Mouse (Mus musculus): ENCODE measurements around the gene Tubb1.

The Tubb1 gene

DNA sequence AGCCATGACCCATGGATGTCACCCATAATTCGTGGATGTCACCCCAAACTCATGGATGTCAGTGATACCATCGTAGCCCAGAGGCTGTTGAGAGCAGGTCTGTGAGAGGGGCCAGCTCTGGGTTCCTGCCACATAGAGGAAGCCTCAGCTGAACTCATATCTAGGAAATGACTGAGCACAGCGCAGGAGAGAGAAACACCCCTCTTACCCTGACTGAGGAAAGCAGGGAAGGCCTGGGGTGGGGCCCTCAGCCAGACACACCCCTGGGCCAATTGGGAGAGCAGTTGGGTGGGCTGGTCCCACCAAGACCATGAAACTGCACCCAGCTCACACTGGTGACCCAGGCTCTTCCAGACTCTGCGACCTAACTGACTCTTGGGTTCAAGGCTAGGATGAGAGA is at the start of gene Tubb1:
Tubb1 (plus strand) TSS at position 343 of the 400 bp plus-strand sequence.
- DNase-seq, result no peak

DNA sequence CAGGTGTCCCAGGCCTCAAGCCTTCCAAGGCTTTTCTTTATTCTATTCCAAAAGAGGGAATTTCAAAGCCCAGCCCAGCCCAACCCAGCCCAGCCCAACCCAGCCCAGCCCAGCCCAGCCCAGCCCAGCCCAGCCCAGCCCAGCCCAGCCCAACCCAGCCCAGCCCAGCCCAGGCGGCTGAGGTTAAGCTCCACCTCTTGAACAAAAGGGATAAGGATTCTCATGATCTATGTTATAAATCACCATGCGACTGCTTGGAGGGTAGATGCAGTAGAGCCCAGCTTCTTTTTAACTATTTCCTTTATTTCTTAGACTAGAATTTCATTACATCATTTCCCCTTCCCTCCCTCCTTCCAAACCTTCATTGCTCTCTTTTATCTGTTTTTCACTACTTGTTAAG is 40.3 kb upstream of the Tubb1 start:
- DNase-seq, result no peak

DNA sequence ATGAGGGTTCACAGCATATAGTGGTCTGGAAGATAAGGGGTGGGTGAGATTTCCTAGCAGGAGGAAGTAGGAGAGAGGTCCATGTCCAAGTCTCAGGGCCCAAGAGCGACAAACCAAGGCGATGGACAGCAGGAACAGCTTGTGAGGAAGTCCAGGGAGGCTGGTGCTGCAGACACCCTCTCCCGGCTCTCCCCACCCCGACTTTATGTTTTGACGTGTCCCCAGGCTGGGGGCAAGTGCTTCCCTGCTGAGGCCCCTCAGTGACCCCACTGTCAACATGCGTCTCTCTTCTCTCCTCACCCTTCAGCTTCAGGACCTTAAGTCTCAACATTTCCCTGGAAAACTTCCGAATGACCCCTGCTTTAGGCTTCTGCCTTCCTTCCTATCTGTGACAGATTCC is 37.4 kb upstream of the Tubb1 start:
- DNase-seq, result no peak

DNA sequence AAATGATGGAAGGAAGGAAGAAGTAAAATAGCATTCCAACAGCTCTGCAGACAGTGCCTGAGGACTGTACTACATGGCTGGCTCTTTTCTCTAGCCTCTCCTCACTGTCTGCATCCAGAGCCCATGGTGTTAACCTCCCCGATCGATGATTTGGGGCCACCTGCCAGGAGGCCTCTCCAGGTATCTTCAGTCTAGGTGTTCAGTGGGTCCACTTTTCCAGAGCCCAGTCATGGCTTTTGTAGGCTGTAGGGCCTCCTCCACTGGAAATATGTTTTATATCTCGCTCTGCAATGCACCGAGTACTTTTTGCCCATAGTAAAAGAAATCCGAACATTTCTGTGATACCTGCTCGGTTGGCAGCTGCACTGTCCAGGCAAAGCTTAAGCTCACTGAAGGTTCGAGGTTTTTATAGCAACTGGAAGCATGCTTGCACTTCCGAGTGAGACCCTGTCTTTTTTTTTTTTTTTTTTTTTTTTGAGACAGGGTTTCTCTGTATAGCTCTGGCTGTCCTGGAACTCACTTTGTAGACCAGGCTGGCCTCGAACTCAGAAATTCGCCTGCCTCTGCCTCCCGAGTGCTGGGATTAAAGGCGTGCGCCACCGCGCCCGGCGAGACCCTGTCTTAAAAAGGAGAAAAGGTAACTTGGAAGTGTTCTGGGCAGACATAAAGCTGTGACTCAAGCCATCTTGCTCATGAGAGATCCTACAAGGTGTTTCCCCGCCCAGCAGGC is 35.3 kb upstream of the Tubb1 start:
- no peak for DNase-seq

DNA sequence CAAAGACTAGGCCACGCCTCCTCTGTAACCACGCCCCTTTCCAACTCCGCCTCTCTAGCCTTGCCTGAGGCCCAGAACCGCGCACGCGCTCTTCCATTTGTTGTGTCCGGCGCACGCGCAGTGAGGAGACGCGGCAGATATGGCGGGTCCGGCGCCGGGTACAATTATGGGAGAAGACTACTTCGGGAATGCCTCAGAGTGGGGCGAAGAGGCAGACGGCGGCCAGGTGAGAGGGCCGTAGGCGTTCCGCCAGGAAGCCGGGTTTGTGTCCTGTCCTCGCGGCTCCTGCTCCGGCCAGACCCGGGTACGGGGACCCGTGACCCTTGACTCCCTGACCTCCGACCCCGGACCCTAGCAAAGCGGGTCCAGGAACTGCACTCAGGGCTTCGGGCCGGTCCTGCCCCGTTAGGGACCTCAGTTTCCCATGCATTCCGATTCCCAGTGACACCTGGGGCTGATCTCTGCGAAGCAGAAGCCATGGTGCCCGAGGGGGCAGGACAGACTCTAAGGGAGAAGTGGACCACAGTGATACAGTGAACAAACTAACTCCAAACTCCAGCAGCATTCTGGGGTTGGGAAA is 34.7 kb upstream of the Tubb1 start, which contains the start of gene Nelfcd:
Nelfcd (plus strand) TSS at position 74 of the 580 bp plus-strand sequence.
- DNase-seq, result peak; percentile 94

DNA sequence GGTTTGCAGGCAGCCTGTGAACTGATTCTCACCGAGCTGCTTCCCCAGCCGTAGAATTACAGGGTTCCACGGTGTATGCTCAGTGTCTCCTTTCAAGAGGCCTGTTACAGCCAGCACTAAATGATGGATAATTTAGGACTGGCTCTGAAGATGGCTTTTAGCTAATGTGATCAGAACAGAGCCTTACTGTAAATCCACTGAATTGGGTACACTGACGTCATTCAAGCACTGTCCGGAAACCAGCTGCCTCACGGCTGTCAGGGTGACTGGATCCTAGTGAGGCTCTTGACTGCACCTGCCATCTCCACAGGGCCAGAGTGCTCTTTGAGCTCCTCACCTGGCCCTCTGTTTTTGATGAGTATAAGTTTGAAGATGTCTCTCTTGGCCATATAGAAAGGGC is 29.4 kb upstream of the Tubb1 start:
- no peak for DNase-seq

DNA sequence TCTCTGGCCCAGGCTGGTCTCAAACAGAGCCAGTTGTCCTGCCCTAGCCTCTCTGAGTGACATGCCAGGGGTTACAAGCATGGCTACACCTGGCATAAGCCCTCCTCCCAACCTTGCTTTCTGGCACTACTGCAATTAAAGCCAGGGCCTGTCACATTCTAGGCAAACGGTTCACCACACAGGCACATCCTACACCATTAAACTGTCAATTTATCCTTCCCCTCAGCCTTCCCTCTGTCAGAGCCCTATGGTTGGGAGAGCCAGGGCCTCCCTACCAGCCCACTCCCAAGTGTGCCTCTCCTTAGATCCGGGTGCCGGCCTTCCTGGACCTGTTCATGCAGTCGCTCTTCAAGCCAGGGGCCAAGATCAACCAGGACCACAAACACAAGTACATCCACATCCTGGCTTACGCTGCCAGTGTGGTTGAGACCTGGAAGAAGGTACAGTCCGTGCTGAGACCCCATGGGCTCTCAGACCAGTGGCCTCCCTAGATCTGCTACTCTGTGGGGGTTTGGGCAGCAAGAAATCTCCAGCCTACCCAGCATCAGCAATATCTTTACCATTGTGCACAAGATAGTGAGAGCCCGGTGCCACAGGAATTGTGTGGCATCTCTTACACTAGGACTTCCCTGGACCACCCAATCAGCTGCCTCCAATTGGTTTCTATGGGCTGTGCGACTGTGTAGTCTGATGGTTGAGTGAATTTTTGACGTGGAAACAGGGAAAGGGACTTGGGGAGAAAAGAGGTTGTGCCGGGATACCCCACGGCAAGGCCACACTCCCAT is 26.0 kb upstream of the Tubb1 start:
- DNase-seq, result no peak

DNA sequence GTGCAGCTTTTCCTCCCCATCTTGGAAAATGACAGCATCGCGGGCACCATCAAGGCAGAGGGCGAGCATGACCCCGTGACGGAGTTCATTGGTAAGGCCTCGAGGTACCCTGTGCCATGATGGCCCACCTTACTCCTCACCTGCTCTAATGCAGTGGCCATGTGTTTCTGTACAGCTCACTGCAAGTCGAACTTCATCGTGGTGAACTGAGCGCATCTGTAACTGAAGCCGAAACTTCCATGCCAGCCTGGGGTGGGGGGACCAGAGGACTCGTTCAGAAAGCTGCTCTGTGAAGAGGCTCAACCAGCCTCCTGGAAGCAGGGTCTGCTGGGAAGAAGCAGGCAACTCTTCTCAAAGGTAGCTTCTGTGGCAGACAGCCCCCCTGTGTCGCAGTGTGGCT is 23.6 kb upstream of the Tubb1 start:
- DNase-seq, result no peak

DNA sequence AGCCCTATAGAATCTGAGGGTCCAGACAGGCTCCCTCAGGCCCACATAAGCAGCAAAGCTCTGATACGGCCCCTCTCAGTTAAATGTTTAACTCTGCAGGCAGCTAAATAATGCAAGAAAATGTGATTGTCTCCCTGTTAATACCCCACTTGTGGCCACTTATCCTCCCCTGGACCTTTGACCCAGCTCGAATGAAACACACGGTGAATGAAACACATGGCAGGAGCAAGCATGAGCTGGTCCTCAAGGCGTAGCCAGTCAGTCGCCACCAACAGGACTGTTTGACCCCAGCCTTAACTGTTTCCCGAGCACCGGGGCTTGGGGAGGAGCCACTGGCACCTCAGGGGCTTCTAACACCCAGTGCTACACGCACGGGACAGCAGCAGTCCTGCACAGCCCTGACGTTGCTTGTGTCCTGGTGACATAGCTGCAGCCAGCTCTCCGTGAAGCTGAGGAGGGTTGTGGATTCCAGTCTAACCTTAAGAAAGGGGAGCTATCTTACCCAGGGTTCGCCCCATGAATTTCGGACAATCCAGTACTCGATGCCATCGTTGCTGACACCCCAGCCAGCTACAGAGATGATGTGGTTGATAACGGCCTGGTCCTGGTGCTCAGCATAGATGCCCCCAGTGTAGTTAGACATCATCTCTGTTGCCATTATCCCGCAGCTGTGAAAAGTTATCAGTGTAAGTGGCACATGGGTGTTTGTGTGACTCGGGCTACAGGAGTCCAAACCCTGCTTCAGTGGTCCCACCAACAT is 22.2 kb upstream of the Tubb1 start:
- DNase-seq, result peak; percentile 42

DNA sequence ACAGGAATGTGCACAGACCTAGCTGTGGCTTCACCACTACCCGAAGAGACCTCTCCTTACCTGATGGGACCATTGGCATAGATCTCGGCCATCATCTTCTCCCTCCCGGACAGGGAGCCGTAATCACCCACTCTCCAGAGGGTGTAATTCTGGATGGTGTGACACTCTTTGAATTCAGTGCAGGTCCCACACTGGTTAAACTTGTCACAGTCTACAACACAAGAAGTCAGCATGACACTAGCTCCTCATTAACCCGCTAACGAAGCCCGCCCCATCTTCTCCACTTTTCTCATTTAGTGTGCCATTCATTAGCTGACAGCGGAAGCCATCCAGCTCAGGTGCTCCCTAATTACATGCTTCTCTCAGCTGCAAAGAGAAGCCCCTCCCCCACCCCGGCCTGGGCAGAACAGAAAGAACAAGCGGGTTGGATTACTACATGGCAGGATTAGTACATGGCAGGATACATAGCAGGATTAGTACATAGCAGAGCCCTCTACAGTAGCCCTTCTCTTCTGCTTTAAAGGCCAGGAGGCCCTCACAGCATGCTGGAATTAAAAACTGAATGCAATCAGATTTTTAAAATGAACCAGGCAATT is 21.4 kb upstream of the Tubb1 start:
- no peak for DNase-seq

DNA sequence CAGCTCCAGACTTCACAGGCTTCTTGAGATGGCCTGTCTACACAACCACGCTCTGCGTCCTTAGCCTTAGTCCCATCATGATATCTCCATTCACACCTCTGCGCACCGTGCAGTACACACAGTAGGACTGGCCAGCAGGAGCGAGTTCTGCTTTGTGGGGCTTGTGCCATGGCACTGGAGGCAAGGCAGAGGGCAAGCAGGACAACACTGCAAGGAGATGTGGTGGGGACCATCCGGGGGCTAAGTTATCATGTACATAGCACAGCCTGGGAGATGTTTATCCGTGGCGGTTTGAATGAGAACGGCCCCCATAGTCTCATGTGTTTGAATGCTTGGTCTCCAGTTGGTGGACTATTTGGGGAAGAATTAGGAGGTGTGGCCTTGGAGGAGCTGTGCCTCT is 15.6 kb upstream of the Tubb1 start:
- no peak for DNase-seq

DNA sequence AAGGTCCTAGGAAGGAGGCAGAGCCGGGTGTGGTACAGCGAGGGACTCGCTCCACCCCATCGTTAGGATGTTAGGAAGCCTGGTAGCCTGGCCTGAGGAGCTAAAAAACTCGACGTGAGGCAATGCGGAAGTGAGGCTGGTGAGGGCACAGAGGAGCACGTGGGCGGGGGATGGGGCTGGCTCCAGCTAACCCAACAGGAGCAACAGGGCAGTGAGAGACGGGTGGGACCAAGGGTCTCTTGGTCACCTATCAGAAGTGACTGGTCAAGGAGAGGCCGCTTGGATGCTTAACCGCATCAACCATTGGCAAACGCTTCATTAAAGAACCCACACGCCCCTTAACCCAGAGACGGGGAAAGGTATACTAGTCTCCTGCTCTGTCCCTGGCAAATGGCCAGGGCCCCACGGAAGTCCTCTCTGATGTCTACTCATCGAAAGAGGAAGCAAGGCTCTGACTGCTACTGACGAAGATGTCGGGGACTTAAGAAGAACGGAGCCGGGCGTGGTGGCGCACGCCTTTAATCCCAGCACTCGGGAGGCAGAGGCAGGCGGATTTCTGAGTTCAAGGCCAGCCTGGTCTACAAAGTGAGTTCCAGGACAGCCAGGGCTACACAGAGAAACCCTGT is 14.3 kb upstream of the Tubb1 start:
- DNase-seq, result no peak

DNA sequence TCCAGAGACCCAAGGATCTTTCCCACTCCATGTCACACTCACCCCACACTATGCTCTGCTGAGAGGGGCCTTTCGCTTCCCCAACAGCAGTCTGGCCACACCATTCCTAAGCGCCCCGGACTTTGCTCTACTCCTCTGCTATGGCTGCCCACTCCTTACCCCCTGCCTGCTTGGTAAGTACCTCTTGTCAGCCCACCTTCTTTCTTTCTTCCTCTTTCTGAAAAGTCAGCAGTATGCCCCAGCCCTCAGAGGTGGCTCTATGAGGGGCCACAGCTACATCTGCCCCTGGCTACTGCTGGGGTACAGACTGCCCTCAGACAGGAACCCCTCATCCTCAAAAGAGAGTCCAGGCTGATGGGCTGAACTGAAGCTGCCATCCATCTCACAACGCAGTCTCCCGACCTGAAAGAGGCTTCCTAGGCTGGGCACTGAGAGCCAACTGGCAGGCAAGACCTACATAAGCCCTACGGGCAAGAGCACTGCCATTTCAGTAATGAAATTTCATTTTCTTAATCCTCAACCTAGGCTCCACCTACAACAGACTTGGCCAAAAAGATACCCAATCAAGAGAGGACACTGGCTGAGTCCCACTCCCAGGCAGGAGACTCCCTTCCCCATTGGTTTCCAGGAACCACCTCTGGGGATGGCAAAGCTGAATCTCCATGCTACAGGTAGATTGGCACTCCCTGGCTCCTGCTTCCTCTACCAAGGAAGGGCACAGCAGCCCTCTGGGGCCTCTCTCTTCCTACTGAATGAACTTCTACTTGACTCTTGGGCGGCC is 13.4 kb upstream of the Tubb1 start:
- no peak for DNase-seq

DNA sequence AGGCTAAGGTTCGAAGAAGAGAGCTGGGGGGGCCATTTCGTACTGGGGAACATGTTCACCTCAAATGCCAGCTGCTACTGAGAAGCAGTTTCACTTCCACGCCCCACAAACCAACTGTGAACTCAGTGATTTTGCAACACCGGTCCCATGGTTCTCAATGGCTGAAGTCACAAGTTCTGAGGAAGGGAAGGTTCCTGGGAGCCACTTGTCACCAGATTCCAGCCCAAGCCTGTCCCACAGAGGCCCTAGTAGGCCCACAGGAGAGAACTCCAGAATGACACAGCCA is 12.9 kb upstream of the Tubb1 start:
- no peak for DNase-seq

DNA sequence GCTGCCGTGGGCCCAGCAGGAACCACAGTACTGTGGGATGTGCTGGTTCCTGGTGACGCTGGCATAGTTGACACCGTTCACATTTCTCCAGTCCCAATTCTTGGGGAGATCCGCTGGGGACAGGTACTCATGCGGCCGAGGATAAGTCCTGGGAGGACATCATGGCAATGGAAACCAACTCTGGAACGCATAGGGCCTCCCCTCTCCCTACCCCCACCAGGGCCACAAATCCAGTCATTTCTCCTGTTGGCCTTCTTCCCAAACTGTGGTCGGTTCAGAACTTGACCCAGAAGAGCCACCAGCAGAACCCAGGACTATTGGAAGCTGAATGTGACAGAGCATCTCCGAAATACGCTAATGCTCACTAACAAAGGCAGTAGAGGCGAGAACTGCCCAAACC is 12.3 kb upstream of the Tubb1 start:
- no peak for DNase-seq

DNA sequence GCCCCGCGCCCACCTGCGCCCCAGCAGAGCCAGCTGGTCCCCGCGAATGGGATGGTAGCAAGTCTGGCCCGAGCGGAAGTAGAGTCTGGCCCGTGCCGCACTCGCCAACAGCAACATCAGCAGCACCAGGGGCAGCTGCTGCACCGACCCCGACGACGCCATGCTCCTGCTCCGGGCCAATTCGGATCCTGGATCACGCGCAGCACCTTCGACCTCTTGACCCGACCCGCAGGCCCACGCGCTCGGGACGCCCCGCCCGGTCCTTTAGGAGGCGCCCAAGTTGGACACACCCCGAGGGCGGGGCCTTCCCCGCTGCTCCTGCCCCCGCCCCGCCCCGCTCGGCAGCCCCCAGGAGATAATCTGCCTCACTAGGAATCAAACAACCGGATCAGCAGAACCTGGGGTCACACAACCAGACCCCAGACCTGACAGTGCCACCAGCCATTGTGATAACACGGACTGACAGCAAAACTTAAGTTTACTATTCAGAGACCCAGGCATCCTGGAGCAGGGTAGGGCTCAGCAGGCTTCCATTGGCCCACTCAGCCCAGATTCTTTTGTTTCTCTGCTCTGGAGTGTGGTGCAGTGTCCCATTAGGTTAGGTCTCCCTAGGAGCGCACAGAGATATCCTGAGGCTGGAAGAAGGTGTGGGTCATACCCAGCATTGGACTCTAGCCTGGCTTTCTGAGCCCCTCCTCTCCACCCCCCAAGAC is 11.6 kb upstream of the Tubb1 start, which contains the start of gene Ctsz:
Ctsz (minus strand) TSS at position 303 of the 713 bp plus-strand sequence.
- peak; percentile 75 for DNase-seq

DNA sequence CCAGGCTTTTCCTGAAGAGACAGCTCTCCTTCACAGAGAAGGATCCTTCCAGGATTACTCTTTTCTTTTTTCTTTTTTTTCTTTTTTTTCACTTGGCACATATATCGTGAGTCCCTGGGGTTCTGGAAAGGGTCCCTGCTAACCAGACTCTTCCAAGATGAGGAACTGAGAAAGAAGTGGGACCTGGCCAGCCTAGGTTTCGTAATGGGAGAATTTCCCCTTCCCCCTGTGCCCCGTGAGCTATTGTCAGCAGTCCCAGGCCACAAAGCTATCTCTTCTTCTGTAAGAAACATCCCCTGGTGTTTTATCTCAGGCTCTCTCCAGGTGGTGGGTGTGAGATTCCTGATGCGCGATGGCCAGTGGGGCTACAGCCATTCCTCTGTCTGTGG is 11.1 kb upstream of the Tubb1 start:
- DNase-seq, result no peak

DNA sequence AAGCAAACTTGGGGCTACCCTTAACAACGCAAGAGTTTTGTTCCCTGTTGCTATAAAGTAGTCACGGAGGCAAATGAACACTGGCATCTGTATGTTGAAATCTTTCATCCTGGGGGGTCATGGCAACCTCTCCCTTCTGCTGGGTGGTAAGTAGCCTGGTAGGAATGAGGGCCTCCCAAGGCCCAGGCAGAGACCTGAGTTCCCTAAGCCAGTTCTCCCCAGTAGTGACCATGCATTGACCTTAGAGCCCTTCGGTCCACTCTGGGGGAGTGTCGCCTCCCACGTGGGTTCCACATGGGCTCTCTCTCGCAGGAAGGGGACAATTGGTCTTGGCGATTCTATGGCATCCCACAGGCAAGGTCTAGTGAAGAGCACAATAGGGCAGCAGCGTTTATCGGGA is 10.5 kb upstream of the Tubb1 start:
- DNase-seq, result no peak

DNA sequence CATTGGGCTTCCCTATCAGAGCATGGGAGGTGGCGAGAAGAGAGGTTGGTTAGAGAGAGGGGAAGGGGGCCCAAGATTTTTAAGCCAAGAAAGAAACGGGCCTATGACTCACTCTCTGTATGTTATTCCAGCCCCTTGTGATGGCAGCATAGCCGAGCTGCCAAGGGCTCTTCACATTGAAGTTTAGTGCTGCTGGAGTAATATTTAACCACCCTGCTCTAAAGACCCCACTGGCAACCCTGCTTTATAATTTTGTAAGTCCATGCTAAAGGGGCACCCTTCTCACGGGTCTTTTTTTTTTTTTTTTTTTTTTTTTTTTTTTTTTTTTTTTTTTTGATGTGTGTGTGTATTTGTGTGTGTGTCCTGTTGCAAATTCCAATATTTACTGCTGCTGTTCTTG is 8.6 kb upstream of the Tubb1 start:
- DNase-seq, result no peak

DNA sequence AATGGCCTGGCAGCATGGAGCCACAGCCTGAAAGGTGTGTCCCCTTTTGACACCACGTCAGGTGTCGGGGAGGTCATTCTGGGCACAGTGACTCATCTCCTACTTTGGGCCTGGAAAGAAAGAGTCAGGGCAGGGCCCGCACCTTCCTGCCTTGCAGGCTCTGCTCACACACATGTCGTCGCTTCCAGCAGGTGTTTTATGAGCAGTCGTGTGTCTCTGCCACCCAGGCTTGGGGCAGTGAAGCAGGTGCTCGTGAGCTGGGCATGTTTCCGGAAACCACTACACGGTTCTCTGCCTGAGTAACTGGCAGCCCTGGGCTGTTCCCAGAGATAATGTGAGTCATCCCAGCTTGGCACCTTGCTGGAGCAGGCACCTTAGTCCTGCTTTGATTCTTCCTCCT is 8.0 kb upstream of the Tubb1 start:
- DNase-seq, result no peak

DNA sequence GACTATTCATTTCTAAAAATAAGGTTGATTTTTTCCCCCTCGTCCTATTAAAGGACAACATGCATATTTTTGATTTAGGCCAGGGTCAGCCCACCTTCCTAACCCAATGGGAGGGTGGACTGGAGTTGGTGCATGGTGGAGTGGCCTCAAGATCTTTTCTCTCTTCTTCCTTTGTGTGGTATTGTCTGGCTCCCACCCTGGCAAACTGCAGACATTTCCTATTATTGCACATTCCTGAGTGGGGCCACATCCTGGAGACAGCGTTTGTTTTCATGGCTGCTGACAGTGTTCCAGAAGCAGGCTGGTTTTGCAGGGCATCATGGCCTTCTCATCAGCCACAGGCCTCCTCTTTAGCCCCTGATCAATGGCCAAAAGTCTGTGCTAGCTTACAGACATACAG is 7.4 kb upstream of the Tubb1 start:
- no peak for DNase-seq
